Mouse (Mus musculus) embryonic facial prominence, embryonic 14.5 days (tissue): ENCODE data around the gene Tmem72. TPM values are rescaled to one million over a fixed set of nuclear protein-coding genes. Genes with fewer than 3 reads are reported as not detected.

ENCODE experiments used
- ATAC-seq: fragments of 200-750 bp; cut with Nextera tagmentation; 2 replicates; pipeline ENCODE4 v1.8.0; 2017; ENCODE audit warnings: low read depth, moderate number of reproducible peaks, moderate TSS enrichment
- DNase-seq: peaks from one replicate; pipeline ENCODE4 v3.0.0-alpha.2; 2015; ENCODE audit warnings: low spot score
- H3K27ac ChIP-seq: fragments of 300-500 bp; sonication (generic); replicated peaks from 2 replicates; pipeline ENCODE4 v1.5.1; 2014; ENCODE audit warnings: low read depth, mild to moderate bottlenecking, low read length, moderate library complexity
- H3K27me3 ChIP-seq: fragments of 300-500 bp; sonication (generic); replicated peaks from 2 replicates; pipeline ENCODE4 v1.6.1; 2014; ENCODE audit warnings: low read length; ENCODE audit not compliant: control insufficient read depth, insufficient read depth
- H3K36me3 ChIP-seq: fragments of 300-500 bp; sonication (generic); 2 replicates; pipeline ENCODE4 v1.6.1; 2014; ENCODE audit warnings: low read length, mixed read lengths; ENCODE audit not compliant: control insufficient read depth, insufficient read depth
- H3K4me1 ChIP-seq: fragments of 300-500 bp; sonication (generic); 2 replicates; pipeline ENCODE4 v1.6.1; 2014; ENCODE audit warnings: antibody characterized with exemption, low read length; ENCODE audit not compliant: control insufficient read depth, insufficient read depth
- H3K4me2 ChIP-seq: fragments of 300-500 bp; sonication (generic); 2 replicates; pipeline ENCODE4 v1.6.1; 2014; ENCODE audit warnings: low read depth, mild to moderate bottlenecking, low read length, moderate library complexity, mixed read lengths
- H3K4me3 ChIP-seq: fragments of 300-500 bp; sonication (generic); 2 replicates; pipeline ENCODE4 v1.5.1; 2014; ENCODE audit warnings: low read depth, mild to moderate bottlenecking, low read length
- H3K9ac ChIP-seq: fragments of 300-500 bp; sonication (generic); 2 replicates; pipeline ENCODE4 v1.6.1; 2014; ENCODE audit warnings: low read depth, mild to moderate bottlenecking, low read length, moderate library complexity, mixed read lengths
- H3K9me3 ChIP-seq: fragments of 300-500 bp; sonication (generic); 2 replicates; pipeline ENCODE4 v1.6.1; 2016; ENCODE audit warnings: low read length; ENCODE audit not compliant: control insufficient read depth
- WGBS: fragments of 180-500 bp; shearing (Covaris S2); extraction: QIAGEN DNeasy Blood & Tissue Kit; methylation state at CpG from one replicate; pipeline ENCODE4 v1.1.7; 2014; 5-methylcytosine and 5-hydroxymethylcytosine counted together
- polyA plus RNA-seq: library from polyadenylated mRNA; unstranded; fragments of >200 nt; fragmentation: Nextera tagmentation; extraction: Ambion mirVana; gene quantifications from 2 replicates; pipeline ENCODE4 v1.2.1, GENCODE M21; 2014

Gene Tmem72
- polyA plus RNA-seq, 1 experiment from 2014 or later = 1.0 TPM

GRCm38 (mm10) chr6:116653191-116653590, 63.5 kb downstream of the Tmem72 start:
- no peak overlapping the region for H3K4me3 ChIP-seq
- no peak overlapping the region for H3K4me2 ChIP-seq
- no peak for DNase-seq
- no peaks in the 10 kb centered on the region for H3K9me3 ChIP-seq
- H3K27ac ChIP-seq = no peak overlapping the region
- H3K36me3 ChIP-seq = no peaks in the 10 kb centered on the region
- no peak overlapping the region for H3K9ac ChIP-seq
- no peaks in the 10 kb centered on the region for H3K4me1 ChIP-seq
- no peaks in the 10 kb centered on the region for H3K27me3 ChIP-seq
- WGBS = 69% methylated on average over 3 of the region's 3 CpGs
- no peak for ATAC-seq

DNA sequence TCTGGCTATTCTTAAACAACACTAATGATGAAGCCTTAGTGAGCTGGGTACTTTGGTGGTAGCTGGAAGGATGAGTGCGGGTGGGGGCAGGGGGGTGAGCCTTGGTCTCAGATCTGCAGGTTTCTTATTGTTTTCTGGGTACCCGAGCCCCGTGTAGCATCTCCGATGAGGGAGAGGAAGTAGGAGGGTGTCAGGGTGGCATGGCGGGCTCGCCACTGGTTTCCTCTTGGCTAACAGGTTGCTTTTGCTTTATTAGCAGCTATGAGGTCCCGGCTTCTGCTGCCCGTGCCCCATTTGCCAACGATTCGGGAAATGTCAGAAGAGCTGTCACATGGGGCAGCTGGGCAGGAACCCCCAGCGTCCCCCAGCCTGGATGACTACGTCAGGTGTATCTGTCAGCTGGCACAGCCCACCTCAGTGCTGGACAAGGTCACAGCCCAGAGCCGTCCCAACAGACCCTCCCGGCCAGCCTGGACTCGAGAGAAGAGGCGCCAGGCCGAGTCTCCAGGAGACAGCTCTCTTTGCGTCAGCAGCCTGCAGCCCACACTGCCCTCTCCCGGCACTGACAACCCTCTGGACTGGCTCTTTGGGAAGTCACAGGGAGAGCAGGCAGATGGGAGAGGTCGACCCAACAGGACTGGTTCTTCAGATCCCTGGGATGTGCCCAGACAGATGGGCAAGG, 65.1 kb downstream of the Tmem72 start:
- DNase-seq (no peak), ATAC-seq (no peak)
- WGBS = 68% methylated on average over 20 of the region's 20 CpGs
- no peaks in the 10 kb centered on the region for H3K36me3 ChIP-seq
- H3K4me3 ChIP-seq = peak overlapping the region; percentile 11; the same call in 1 of the 2 replicates
- no peaks in the 10 kb centered on the region for H3K27me3 ChIP-seq
- H3K9ac ChIP-seq = peak overlapping the region; percentile 20; the same call in 1 of the 2 replicates
- no peak overlapping the region for H3K27ac ChIP-seq
- 0 out of 2 replicates have a peak overlapping the region, but pooled peaks have one; percentile 28 for H3K4me2 ChIP-seq
- no peaks in the 10 kb centered on the region for H3K4me1 ChIP-seq
- H3K9me3 ChIP-seq = no peaks in the 10 kb centered on the region

DNA sequence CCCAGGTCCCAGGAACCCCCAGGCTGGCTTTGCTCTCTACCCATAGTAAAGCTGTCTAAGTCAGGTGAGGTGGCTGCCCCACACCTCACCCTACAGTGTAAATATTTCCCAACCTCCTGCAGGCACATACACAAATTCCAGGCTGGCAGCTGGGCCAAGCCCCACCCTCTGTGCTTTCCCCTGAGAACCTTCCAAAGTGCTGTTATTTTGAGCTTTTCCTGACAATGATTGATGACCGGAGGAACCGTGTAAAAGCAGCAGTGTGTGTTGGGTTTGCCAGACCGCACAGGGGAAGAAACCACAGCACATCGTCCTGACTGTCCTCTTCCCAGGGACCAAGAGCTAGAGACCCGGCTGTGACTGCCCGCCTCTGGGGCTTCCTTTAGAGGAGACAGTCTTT, 66.3 kb downstream of the Tmem72 start, which contains the start of gene Depp1:
Gene Depp1 (plus strand): TSS at position 204 of the 400 bp plus-strand sequence.
- H3K4me1 ChIP-seq = no peaks in the 10 kb centered on the region
- no peaks in the 10 kb centered on the region for H3K9me3 ChIP-seq
- DNase-seq = peak; percentile 65
- no peaks in the 10 kb centered on the region for H3K36me3 ChIP-seq
- ATAC-seq = peak; percentile 34; the same call in 1 of the 2 replicates
- H3K27me3 ChIP-seq = no peaks in the 10 kb centered on the region
- H3K9ac ChIP-seq = no peak within 1 kb of the TSS; the same call in 1 of the 2 replicates
- H3K4me3 ChIP-seq = peak within 1 kb of the TSS; percentile 11; the same call in 1 of the 2 replicates
- WGBS = 33% methylated on average over 6 of the region's 6 CpGs
- H3K4me2 ChIP-seq = peak within 1 kb of the TSS; percentile 28
- H3K27ac ChIP-seq = no peak within 1 kb of the TSS

DNA sequence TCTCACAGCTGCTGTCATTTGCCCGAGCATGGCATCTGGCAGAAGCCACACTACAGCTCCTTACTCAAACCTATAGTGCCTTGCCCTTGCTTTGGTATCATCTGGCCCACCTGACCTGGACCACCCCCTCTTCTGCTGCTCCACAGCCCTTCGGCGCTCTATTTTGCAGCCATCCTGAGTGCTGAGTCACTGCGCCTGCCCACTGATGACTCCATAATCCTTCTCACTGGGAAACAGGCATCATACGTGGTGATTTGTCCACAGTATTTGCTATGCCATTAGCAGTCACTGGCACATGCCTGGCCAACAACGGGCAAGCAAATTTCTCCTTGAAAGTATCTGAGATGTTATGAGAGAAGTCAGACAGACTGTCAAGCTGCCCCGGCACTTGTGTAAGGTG, 66.9 kb downstream of the Tmem72 start:
- Histone ChIP-seq H3K36me3 (no peaks in the 10 kb centered on the region), H3K4me1 (no peaks in the 10 kb centered on the region), H3K9me3 (no peaks in the 10 kb centered on the region), H3K27ac (no peak overlapping the region), H3K4me2 (no peak overlapping the region), H3K4me3 (no peak overlapping the region), H3K27me3 (no peaks in the 10 kb centered on the region), H3K9ac (no peak overlapping the region)
- 89% methylated on average over 7 of the region's 7 CpGs for WGBS
- DNase-seq (no peak), ATAC-seq (no peak)

GRCm38 (mm10) chr6:116647763-116648162, 69.0 kb downstream of the Tmem72 start:
- no peak overlapping the region for H3K4me3 ChIP-seq
- H3K27me3 ChIP-seq = no peaks in the 10 kb centered on the region
- H3K9me3 ChIP-seq = no peaks in the 10 kb centered on the region
- H3K27ac ChIP-seq = no peak overlapping the region
- H3K36me3 ChIP-seq = no peaks in the 10 kb centered on the region
- 75% methylated on average over 9 of the region's 12 CpGs for WGBS
- 0 out of 2 replicates have a peak, but pooled peaks cover 7% of the 10 kb centered on the region for H3K4me1 ChIP-seq
- H3K9ac ChIP-seq = no peak overlapping the region
- H3K4me2 ChIP-seq = no peak overlapping the region
- ATAC-seq = no peak
- DNase-seq = no peak

DNA sequence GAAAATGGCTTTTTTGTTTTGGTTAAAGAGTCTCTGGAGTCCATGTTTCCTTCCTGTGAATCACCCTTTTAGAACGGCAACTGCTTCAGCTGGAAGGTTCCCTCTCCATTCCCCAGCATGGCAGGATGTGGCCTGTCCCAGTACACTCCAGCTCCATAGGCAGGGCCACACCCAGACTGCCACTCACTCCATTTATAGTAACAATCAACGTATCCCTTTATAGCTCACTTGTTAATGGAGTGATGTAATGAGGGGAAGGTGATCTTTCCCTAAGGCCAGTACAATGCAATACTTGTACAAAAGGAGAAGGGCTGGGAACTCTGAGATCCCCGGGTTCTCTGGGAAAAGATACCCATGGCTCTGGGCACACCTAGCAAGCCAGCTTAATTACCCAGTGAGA, 72.4 kb downstream of the Tmem72 start:
- ATAC-seq (no peak), DNase-seq (no peak)
- 0 out of 2 replicates have a peak, but pooled peaks cover 7% of the 10 kb centered on the region for H3K4me1 ChIP-seq
- H3K9ac ChIP-seq = no peak overlapping the region
- 56% methylated on average over 3 of the region's 3 CpGs for WGBS
- no peak overlapping the region for H3K27ac ChIP-seq
- no peak overlapping the region for H3K4me3 ChIP-seq
- H3K4me2 ChIP-seq = no peak overlapping the region
- no peaks in the 10 kb centered on the region for H3K9me3 ChIP-seq
- H3K27me3 ChIP-seq = no peaks in the 10 kb centered on the region
- no peaks in the 10 kb centered on the region for H3K36me3 ChIP-seq

DNA sequence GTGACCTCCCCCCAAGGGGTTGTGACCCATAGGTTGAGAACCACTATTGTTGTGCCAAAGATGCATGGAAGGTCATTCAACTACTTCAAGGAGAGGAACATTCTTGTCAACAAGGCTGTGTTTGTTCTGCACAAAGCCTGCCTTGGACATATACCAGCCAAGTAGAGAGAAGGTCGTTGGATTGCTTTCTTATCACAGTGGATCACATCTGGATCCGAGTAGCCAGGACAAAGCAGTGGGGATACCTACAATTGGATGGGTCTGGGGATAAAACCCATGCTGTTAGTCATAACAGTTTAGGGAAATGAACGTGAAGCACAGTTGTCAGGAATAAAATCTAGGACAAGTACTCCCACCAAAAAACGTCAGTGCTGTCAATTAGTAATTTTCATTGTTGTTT, 72.8 kb downstream of the Tmem72 start:
- 55% methylated on average over 4 of the region's 4 CpGs for WGBS
- Histone ChIP-seq H3K36me3 (no peaks in the 10 kb centered on the region), H3K9ac (no peak overlapping the region), H3K4me1 (0 out of 2 replicates have a peak, but pooled peaks cover 7% of the 10 kb centered on the region), H3K27me3 (no peaks in the 10 kb centered on the region), H3K9me3 (no peaks in the 10 kb centered on the region), H3K4me2 (no peak overlapping the region), H3K4me3 (no peak overlapping the region), H3K27ac (no peak overlapping the region)
- no peak for ATAC-seq
- DNase-seq = no peak

DNA sequence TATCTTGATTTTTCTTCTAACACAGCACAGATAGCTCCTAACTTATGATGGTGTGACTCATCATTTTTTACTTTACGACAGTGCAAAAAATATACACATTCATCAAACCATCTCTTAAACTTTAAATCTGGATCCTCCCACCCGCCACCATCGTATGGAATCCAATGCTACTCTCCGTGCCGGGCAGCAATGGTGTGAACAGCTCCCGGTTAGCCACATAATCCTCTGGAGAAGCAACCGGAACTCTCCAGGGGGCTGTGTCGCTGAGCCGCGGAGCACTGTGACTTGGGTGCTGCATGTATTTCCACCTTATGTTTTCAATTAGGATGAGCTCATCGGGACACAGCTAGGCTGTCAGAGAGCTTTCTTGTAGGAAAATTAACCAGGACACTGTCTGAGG, 73.8 kb downstream of the Tmem72 start:
- Histone ChIP-seq H3K9me3 (no peaks in the 10 kb centered on the region), H3K4me1 (0 out of 2 replicates have a peak, but pooled peaks cover 7% of the 10 kb centered on the region), H3K27ac (no peak overlapping the region), H3K9ac (no peak overlapping the region), H3K36me3 (no peaks in the 10 kb centered on the region), H3K27me3 (no peaks in the 10 kb centered on the region), H3K4me2 (no peak overlapping the region), H3K4me3 (no peak overlapping the region)
- 59% methylated on average over 11 of the region's 11 CpGs for WGBS
- no peak for ATAC-seq
- no peak for DNase-seq

GRCm38 (mm10) chr6:116639663-116640062, 77.0 kb downstream of the Tmem72 start:
- DNase-seq (no peak), ATAC-seq (no peak)
- 0 out of 2 replicates have a peak, but pooled peaks cover 7% of the 10 kb centered on the region for H3K4me1 ChIP-seq
- no peak overlapping the region for H3K4me2 ChIP-seq
- H3K27me3 ChIP-seq = no peaks in the 10 kb centered on the region
- no peaks in the 10 kb centered on the region for H3K36me3 ChIP-seq
- H3K27ac ChIP-seq = no peak overlapping the region
- WGBS = 72% methylated on average over 2 of the region's 2 CpGs
- H3K9me3 ChIP-seq = no peaks in the 10 kb centered on the region
- H3K9ac ChIP-seq = no peak overlapping the region
- H3K4me3 ChIP-seq = no peak overlapping the region
